Mouse (Mus musculus) hindbrain, embryonic 15.5 days (tissue): ENCODE data around the gene Sik3. TPM values are rescaled to one million over a fixed set of nuclear protein-coding genes. Genes with fewer than 3 reads are reported as not detected.

Source experiments
- polyA plus RNA-seq: library from polyadenylated mRNA; unstranded; fragments of >200 nt; fragmentation: Nextera tagmentation; extraction: Ambion mirVana; gene quantifications from 2 replicates; pipeline ENCODE4 v1.2.1, GENCODE M21; 2015

Sik3 gene
- polyA plus RNA-seq, 1 experiment from 2014 or later, result 12.6 TPM

Other genes with a start within 250 kb of the Sik3 start
- 14.8 and 14.9 TPM in 2 replicates for gene Cep164, start 184.1 kb upstream of the Sik3 start, polyA plus RNA-seq
- gene Bace1, start 174.2 kb upstream of the Sik3 start, polyA plus RNA-seq, result 52.2 and 53.1 TPM in 2 replicates
- 21.6 and 22.2 TPM in 2 replicates for gene Pcsk7, start 106.3 kb upstream of the Sik3 start, polyA plus RNA-seq
- gene Rnf214, start 105.9 kb upstream of the Sik3 start, polyA plus RNA-seq, result 94.1 and 109 TPM in 2 replicates
- gene Tagln, start 76.8 kb upstream of the Sik3 start, polyA plus RNA-seq, result 6.5 and 7.2 TPM in 2 replicates
- gene Sidt2, start 57.6 kb upstream of the Sik3 start, polyA plus RNA-seq, result 48.3 and 50.7 TPM in 2 replicates
- 258 and 263 TPM in 2 replicates for gene Pafah1b2, start 130 bp upstream of the Sik3 start, polyA plus RNA-seq
- gene Apoa1, start 215.8 kb downstream of the Sik3 start, polyA plus RNA-seq, result 4.7 and 5.3 TPM in 2 replicates
- not detected in 2 replicates for gene Apoc3, start 222.8 kb downstream of the Sik3 start, polyA plus RNA-seq
- gene Apoa4, start 227.9 kb downstream of the Sik3 start, polyA plus RNA-seq, result 0.59 TPM in 1 of 2 replicates, not detected in the other